Mouse (Mus musculus) embryonic facial prominence, embryonic 12.5 days (tissue): ENCODE data around the gene Cox17. TPM values are rescaled to one million over a fixed set of nuclear protein-coding genes. Genes with fewer than 3 reads are reported as not detected.
"Not testable (repeated sequence)": the region's sequence is repeated elsewhere in the genome, so short reads cannot be mapped to it uniquely, and the experiment has no call there.

Experiments used
- ATAC-seq: fragments of 200-750 bp; cut with Nextera tagmentation; 2 replicates; pipeline ENCODE4 v1.8.0; 2017; ENCODE audit not compliant: insufficient number of reproducible peaks, insufficient read depth, low FRiP score, low TSS enrichment
- H3K27ac ChIP-seq: fragments of 300-500 bp; sonication (generic); 2 replicates; pipeline ENCODE4 v1.5.1; 2016; ENCODE audit warnings: mild to moderate bottlenecking
- H3K27me3 ChIP-seq: fragments of 300-500 bp; sonication (generic); 2 replicates; pipeline ENCODE4 v1.6.1; 2016; ENCODE audit warnings: mild to moderate bottlenecking, moderate library complexity
- H3K36me3 ChIP-seq: fragments of 300-500 bp; sonication (generic); 2 replicates; pipeline ENCODE4 v1.6.1; 2016; ENCODE audit warnings: mild to moderate bottlenecking
- H3K4me1 ChIP-seq: fragments of 300-500 bp; sonication (generic); 2 replicates; pipeline ENCODE4 v1.6.1; 2016
- H3K4me2 ChIP-seq: fragments of 300-500 bp; sonication (generic); replicated peaks from 2 replicates; pipeline ENCODE4 v1.6.1; 2016; ENCODE audit warnings: mild to moderate bottlenecking, moderate library complexity
- H3K4me3 ChIP-seq: fragments of 300-500 bp; sonication (generic); 2 replicates; pipeline ENCODE4 v1.5.1; 2016; ENCODE audit warnings: mild to moderate bottlenecking
- H3K9ac ChIP-seq: fragments of 300-500 bp; sonication (generic); 2 replicates; pipeline ENCODE4 v1.6.1; 2016; ENCODE audit warnings: mild to moderate bottlenecking, moderate library complexity
- H3K9me3 ChIP-seq: fragments of 300-500 bp; sonication (generic); 2 replicates; pipeline ENCODE4 v1.6.1; 2016; ENCODE audit warnings: mild to moderate bottlenecking, moderate library complexity
- WGBS: fragments of 180-500 bp; shearing (Covaris S2); methylation state at CpG from one replicate; pipeline ENCODE4 v1.1.7; 2016; 5-methylcytosine and 5-hydroxymethylcytosine counted together
- polyA plus RNA-seq: library from polyadenylated mRNA; unstranded; fragments of >200 nt; fragmentation: Nextera tagmentation; extraction: Ambion mirVana; gene quantifications from 2 replicates; pipeline ENCODE4 v1.2.1, GENCODE M21; 2016

The Cox17 gene
- polyA plus RNA-seq, 1 experiment from 2014 or later = 111 TPM

GRCm38 (mm10) chr16:38324311-38324710 is 22.5 kb upstream of the Cox17 start:
- Histone ChIP-seq H3K9me3 (no peaks in the 10 kb centered on the region), H3K4me3 (no peak overlapping the region), H3K27ac (no peak overlapping the region), H3K4me2 (no peak overlapping the region), H3K4me1 (no peaks in the 10 kb centered on the region), H3K27me3 (no peaks in the 10 kb centered on the region), H3K9ac (no peak overlapping the region), H3K36me3 (no peaks in the 10 kb centered on the region)
- no peak for ATAC-seq
- WGBS = 89% methylated on average over 15 of the region's 15 CpGs

GRCm38 (mm10) chr16:38326778-38327397 is 19.9 kb upstream of the Cox17 start:
- Histone ChIP-seq H3K4me3 (no peak overlapping the region), H3K36me3 (no peaks in the 10 kb centered on the region), H3K4me2 (no peak overlapping the region), H3K4me1 (no peaks in the 10 kb centered on the region), H3K9ac (no peak overlapping the region), H3K27ac (no peak overlapping the region), H3K9me3 (no peaks in the 10 kb centered on the region), H3K27me3 (no peaks in the 10 kb centered on the region)
- WGBS = 85% methylated on average over 11 of the region's 11 CpGs
- no peak for ATAC-seq

GRCm38 (mm10) chr16:38329340-38329739 is 17.5 kb upstream of the Cox17 start:
- Histone ChIP-seq H3K36me3 (no peaks in the 10 kb centered on the region), H3K4me2 (no peak overlapping the region), H3K9ac (no peak overlapping the region), H3K27ac (no peak overlapping the region), H3K9me3 (no peaks in the 10 kb centered on the region), H3K27me3 (no peaks in the 10 kb centered on the region), H3K4me1 (no peaks in the 10 kb centered on the region), H3K4me3 (no peak overlapping the region)
- WGBS = 82% methylated on average over 3 of the region's 3 CpGs
- no peak for ATAC-seq

DNA sequence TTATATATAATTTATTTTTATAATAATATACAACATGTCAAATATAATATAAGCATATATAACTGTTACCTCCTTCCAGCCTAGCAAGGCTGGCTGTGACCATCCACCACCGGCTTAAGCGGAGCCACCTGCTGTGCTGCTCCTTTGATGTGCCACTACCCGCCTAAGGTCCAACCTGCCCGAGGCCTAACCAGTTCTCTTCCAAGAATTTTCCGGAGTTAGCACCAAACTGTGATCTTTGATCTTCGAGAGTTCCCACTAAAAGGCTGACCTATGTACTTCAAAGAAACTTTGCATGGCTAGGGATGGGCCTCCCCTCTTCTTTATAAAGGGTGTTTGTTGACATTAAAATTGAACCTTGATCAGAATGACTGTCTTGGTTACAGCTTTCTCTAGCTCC is 12.4 kb upstream of the Cox17 start:
- Histone ChIP-seq H3K9me3 (no peaks in the 10 kb centered on the region), H3K27ac (no peak overlapping the region), H3K36me3 (no peaks in the 10 kb centered on the region), H3K27me3 (no peaks in the 10 kb centered on the region), H3K9ac (no peak overlapping the region), H3K4me2 (no peak overlapping the region), H3K4me3 (no peak overlapping the region), H3K4me1 (no peaks in the 10 kb centered on the region)
- WGBS = 35% methylated on average over 6 of the region's 6 CpGs
- ATAC-seq = no peak

GRCm38 (mm10) chr16:38338077-38338476 is 8.7 kb upstream of the Cox17 start:
- not testable (repeated sequence) for H3K9me3 ChIP-seq, H3K4me1 ChIP-seq, H3K27ac ChIP-seq, H3K9ac ChIP-seq, H3K4me3 ChIP-seq, H3K4me2 ChIP-seq, H3K27me3 ChIP-seq, H3K36me3 ChIP-seq, ATAC-seq
- 85% methylated on average over 4 of the region's 4 CpGs for WGBS

DNA sequence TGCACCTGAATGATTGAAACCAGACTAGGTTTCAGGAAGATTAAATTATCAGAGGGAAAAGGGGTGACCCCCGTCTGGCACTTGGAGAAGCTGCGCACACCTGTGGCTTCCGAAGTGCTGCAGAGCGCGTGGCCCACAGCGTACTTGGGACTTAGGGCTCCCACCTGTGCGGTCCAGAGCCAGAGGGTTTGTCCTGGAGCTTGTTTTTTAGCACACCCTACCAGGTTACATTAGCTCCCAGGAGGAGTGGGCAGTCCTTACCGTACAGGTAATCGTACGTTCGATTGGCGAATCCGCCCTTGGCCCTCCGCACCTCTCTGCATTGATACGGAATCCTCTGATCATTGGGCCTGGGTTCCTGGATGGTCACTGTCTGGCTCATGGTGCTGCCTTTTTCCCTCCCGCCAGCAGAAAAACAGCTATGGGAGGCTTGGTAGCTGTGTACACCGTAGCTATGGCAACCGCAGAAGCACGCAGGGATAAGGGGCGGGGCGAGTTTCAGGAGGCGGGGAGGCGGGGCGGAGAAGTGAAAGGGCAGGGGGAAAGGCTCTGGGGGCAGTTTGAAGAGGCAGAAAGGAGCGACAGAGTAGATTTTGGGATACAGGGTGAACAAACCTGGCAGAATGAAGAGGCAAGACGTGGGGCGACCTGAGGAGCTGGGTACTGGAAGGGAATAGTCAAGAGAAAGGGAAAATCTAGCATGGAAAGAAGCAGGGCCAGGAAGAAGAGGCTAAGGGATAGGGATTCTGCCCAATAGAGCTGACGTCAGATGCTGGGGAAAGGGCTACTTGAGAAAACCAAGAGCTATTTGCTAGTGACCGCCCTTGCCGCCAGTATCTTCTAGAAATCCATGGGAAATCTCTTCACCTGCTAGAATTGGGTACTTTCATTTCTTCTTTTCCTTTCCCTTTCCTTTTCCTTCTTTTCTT is 5.1 kb upstream of the Cox17 start, which contains the start of gene Maats1:
TSS of gene Maats1 (minus strand) at position 748 of the 929 bp plus-strand sequence.
- Histone ChIP-seq H3K9ac (peak within 1 kb of the TSS; percentile 45), H3K4me3 (peak within 1 kb of the TSS; percentile 35), H3K4me2 (peak within 1 kb of the TSS; percentile 72), H3K27ac (no peak within 1 kb of the TSS), H3K36me3 (no peaks in the 10 kb centered on the region), H3K9me3 (no peaks in the 10 kb centered on the region), H3K27me3 (no peaks in the 10 kb centered on the region), H3K4me1 (peaks cover 10% of the 10 kb centered on the region; the same call in 1 of the 2 replicates)
- 9% methylated on average over 30 of the region's 30 CpGs for WGBS
- peak; percentile 70 for ATAC-seq

DNA sequence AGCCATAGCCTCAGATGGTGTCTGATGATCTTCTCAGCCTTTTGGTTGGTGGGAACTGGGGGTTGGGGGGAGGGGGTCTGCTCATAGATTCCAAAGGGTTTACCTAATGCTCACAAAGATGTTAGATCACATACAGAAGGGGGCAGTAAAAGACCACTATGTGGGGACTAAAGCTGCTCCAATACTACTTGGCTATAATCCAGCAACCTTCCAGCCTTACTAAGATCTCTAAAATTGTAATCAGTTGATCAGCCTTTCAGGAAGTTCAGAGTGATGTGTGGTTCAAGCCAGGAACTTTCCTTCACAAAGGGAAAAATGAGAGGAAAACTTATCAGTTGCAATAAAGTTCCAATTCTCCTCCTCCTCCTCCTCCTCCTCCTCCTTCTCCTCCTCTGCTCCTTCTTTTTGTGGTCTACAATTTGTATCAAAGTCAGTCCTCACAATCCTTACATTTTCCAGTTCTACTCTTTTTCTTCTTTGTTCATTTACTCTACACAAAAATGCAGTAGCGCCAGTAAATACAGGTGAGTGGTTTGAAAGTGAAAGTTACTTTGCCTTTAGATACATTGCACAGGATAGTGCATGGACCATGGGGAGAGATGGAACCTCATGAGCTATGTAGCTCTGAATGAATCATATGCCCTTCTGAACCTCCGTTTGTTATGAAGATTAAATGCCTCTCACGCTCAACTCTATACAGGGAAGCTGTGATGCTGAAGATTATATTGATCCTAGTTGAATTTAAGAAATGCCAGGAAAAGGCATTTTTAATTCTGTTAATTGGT is 1.7 kb upstream of the Cox17 start:
- 83% methylated on average over 3 of the region's 3 CpGs for WGBS
- H3K9me3 ChIP-seq = no peaks in the 10 kb centered on the region
- no peak overlapping the region for H3K4me3 ChIP-seq
- H3K27ac ChIP-seq = no peak overlapping the region
- H3K27me3 ChIP-seq = no peaks in the 10 kb centered on the region
- peaks cover 7% of the 10 kb centered on the region for H3K36me3 ChIP-seq
- no peak overlapping the region for H3K9ac ChIP-seq
- H3K4me1 ChIP-seq = peaks cover 15% of the 10 kb centered on the region
- H3K4me2 ChIP-seq = no peak overlapping the region
- ATAC-seq = no peak

DNA sequence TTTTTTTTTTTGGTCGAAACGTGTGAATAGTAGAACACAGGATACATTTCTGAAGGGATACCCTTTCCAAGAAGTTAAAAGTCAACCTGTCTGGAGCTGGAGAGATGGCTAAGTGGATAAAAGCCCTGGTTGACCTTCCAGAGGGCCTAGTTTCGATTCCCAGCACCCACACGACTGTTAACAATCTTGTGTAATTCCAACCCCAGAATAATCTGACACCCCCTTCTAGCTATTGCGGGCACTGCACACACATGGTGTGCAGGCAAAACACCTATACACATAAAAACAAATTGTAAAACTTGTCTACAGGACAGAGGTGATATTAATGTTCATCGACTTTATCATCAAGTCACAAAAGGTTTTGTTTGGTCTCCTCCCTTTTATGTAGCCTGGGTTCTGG is 797 bp downstream of the Cox17 start:
- WGBS = 54% methylated on average over 6 of the region's 6 CpGs
- Histone ChIP-seq H3K4me2 (peak overlapping the region; percentile 71), H3K36me3 (peaks cover 27% of the 10 kb centered on the region), H3K4me1 (peaks cover 8% of the 10 kb centered on the region), H3K27me3 (no peaks in the 10 kb centered on the region), H3K4me3 (peak overlapping the region; percentile 88), H3K9me3 (no peaks in the 10 kb centered on the region), H3K9ac (no peak overlapping the region), H3K27ac (no peak overlapping the region)
- ATAC-seq = no peak

DNA sequence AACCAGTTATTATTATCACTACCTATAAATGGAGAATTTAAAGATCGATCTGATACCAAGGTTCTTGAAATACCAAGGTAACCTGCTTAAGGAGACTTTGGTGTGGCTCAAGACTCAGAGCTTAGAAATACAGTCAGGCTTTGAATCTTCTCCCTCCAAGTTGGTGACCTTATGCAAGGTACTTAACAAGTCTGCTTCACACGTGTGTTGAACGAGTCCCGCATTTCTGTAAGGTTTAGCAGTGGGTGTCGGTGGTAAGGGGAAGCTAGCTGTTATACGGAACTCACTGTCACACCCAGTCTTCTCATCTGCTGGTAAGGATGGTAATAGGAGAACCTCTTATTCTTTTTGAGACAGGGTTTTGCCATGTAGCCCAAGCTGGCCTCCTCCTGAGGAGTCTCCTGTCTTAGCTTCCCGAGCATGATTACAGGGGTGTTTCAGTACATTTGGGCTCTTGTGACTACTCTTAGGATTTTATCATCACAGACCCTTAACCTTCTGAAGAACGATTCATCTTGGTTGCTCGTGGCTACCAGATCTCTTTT is 1.5 kb downstream of the Cox17 start:
- Histone ChIP-seq H3K4me3 (no peak overlapping the region), H3K4me2 (0 out of 2 replicates have a peak overlapping the region, but pooled peaks have one; percentile 71), H3K4me1 (peaks cover 8% of the 10 kb centered on the region), H3K9ac (no peak overlapping the region), H3K27me3 (no peaks in the 10 kb centered on the region), H3K9me3 (no peaks in the 10 kb centered on the region), H3K36me3 (peaks cover 27% of the 10 kb centered on the region), H3K27ac (no peak overlapping the region)
- ATAC-seq = no peak
- WGBS = 91% methylated on average over 9 of the region's 9 CpGs

DNA sequence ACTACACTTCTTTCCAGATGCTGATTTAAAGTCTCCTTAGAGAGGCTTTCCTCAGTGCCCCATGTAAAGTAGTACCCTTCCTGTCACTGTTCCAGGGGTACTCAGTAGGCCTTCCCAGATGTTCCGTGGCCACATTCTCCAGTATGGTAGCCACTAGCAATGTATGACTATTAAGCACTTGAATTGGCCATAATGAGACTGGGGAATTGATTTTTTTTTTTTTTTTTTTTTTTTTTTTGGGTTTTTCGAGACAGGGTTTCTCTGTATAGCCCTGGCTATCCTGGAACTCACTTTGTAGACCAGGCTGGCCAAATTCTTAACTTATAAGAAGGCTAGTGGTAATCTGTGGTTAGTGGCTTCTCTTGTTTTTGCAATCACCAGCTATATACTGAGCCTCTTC is 3.1 kb downstream of the Cox17 start:
- Histone ChIP-seq H3K9ac (no peak overlapping the region), H3K27ac (no peak overlapping the region), H3K4me2 (no peak overlapping the region), H3K4me3 (no peak overlapping the region), H3K27me3 (no peaks in the 10 kb centered on the region), H3K36me3 (peaks cover 27% of the 10 kb centered on the region), H3K4me1 (peaks cover 5% of the 10 kb centered on the region), H3K9me3 (no peaks in the 10 kb centered on the region)
- no peak for ATAC-seq
- WGBS = 84% methylated on average over 2 of the region's 2 CpGs

- 81% methylated on average over 7 of the region's 7 CpGs for WGBS
- H3K9me3 ChIP-seq = no peaks in the 10 kb centered on the region
- H3K4me3 ChIP-seq = no peak overlapping the region
- no peak overlapping the region for H3K27ac ChIP-seq
- H3K27me3 ChIP-seq = no peaks in the 10 kb centered on the region
- H3K4me2 ChIP-seq = no peak overlapping the region
- peaks cover 27% of the 10 kb centered on the region for H3K36me3 ChIP-seq
- ATAC-seq = no peak
- H3K9ac ChIP-seq = no peak overlapping the region
- H3K4me1 ChIP-seq = peaks cover 5% of the 10 kb centered on the region
Observed at GRCm38 (mm10) chr16:38350361-38350855, 3.6 kb downstream of the Cox17 start.
